In the genomic region with DNA sequence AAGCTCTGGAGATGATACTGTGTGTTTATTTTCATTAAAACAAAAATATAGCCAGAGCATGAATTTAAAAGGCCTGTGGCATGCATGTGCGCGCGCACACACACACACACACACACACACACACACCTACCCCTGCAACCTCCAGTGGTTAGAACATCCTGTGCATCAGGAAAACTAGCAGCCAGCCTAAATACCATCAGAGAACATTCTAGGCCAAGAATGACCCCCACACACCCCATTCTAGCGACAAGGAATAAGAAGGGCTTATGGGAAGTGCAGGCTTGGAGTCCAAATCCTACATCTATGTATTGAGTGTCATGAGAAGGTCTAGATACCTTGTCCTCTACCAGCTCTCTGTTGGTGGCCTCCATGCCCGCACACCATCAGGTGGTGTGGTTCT, we compare ENCODE assay signal across 11 mouse cellular contexts. TPM values are rescaled to one million over a fixed set of nuclear protein-coding genes. Genes with fewer than 3 reads are reported as not detected.
"Had no signal": no experiment of that assay in that cellular context is flagged by ENCODE, and none has a peak within 500 bp of the region (broad histone marks: within the 10 kb centered on the region; RNA-seq: fewer than 3 reads in every experiment).

No protein-coding gene starts in this region.

- H3K4me3 ChIP-seq: midbrain, embryonic 13.5 days; neural tube, embryonic 15.5 days had no signal

- H3K9ac ChIP-seq: midbrain, embryonic 13.5 days; neural tube, embryonic 15.5 days had no signal

- H3K9me3 ChIP-seq: liver, embryonic 13.5 days; lung, embryonic 15.5 days; midbrain, embryonic 13.5 days; neural tube, embryonic 15.5 days had no signal

- H3K27ac ChIP-seq: liver, embryonic 13.5 days; lung, embryonic 15.5 days; macrophage; midbrain, embryonic 13.5 days; neural tube, embryonic 15.5 days had no signal

- DNase-seq: kidney, adult 8-10 months; kidney, postnatal 25 days; liver, embryonic 13.5 days; liver, postnatal 0 days; lung, postnatal 14 days; right cerebral cortex, adult 18-20 months had no signal

- H3K36me3 ChIP-seq: liver, embryonic 13.5 days; lung, embryonic 15.5 days; midbrain, embryonic 13.5 days; neural tube, embryonic 15.5 days had no signal

RNA-seq across cellular contexts. Expression of a gene that starts 1.5 kb away (rescaled TPM):
- total RNA-seq: left cerebral cortex, adult 18-20 months had no signal
- polyA plus RNA-seq: liver, embryonic 13.5 days; macrophage had no signal
